Mouse (Mus musculus): ENCODE results near the gene Cuedc2. TPM values are rescaled to one million over a fixed set of nuclear protein-coding genes. Genes with fewer than 3 reads are reported as not detected.

The Cuedc2 gene
- polyA plus RNA-seq, 1 experiment from 2014 or later = 169 TPM

- Histone ChIP-seq H3K4me3 (ENCODE audit: low read depth, low read length) (peak overlapping the region; percentile 60; the same call in 1 of the 2 replicates), H3K27me3 (ENCODE audit: control insufficient read depth, insufficient read depth, low read length) (0 out of 2 replicates have a peak, but pooled peaks cover 4% of the 10 kb centered on the region), H3K36me3 (ENCODE audit: control insufficient read depth, insufficient read depth, low read length) (peaks cover 18% of the 10 kb centered on the region), H3K4me2 (replicated peaks; ENCODE audit: low read depth, low read length) (peak overlapping the region; percentile 33), H3K9me3 (ENCODE audit: control insufficient read depth, low read depth, low read length) (no peaks in the 10 kb centered on the region), H3K9ac (replicated peaks; ENCODE audit: low read depth, low read length) (no peak overlapping the region), H3K4me1 (ENCODE audit: control insufficient read depth, insufficient read depth, low read length) (peaks cover 44% of the 10 kb centered on the region), H3K27ac (ENCODE audit: low read length) (peak overlapping the region; percentile 93)
- no peak for ATAC-seq (ENCODE audit: insufficient number of reproducible peaks, insufficient read depth, low FRiP score, low read depth)
- 25% methylated on average over 14 of the region's 14 CpGs for WGBS
Observed at GRCm38 (mm10) chr19:46314872-46315742, 23.4 kb downstream of the Cuedc2 start.

DNA sequence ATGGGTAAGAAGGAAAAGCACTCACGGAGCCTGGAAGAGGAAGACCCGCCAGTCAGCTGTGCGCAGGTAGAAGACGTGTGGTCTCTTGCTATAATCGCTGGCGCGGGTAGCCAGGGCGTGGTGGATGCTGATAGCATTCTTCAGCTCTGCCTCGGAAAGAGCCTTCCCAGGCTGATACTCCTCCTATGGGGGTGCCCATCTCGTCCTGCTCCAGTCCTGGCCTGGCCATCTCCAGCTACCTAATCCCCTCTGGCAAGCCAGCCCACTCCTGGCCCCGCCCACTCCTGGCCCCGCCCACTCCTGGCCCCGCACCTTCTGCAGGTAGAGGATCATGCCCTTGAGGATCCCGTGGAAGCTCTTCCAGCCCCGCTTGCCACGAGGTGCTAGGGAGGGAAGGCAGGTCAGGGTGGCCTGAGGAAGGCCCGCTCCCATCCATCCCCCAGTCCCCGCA lies 24.3 kb downstream of the Cuedc2 start:
- H3K4me3 ChIP-seq (ENCODE audit: low read depth, low read length) = no peak overlapping the region
- H3K4me2 ChIP-seq (replicated peaks; ENCODE audit: low read depth, low read length) = peak overlapping the region; percentile 33; the same call in 1 of the 2 replicates
- 0 out of 2 replicates have a peak, but pooled peaks cover 4% of the 10 kb centered on the region for H3K27me3 ChIP-seq (ENCODE audit: control insufficient read depth, insufficient read depth, low read length)
- peaks cover 41% of the 10 kb centered on the region for H3K4me1 ChIP-seq (ENCODE audit: control insufficient read depth, insufficient read depth, low read length)
- H3K9ac ChIP-seq (replicated peaks; ENCODE audit: low read depth, low read length) = no peak overlapping the region
- peak overlapping the region; percentile 93; the same call in 1 of the 2 replicates for H3K27ac ChIP-seq (ENCODE audit: low read length)
- H3K9me3 ChIP-seq (ENCODE audit: control insufficient read depth, low read depth, low read length) = no peaks in the 10 kb centered on the region
- peaks cover 24% of the 10 kb centered on the region for H3K36me3 ChIP-seq (ENCODE audit: control insufficient read depth, insufficient read depth, low read length)
- ATAC-seq (ENCODE audit: insufficient number of reproducible peaks, insufficient read depth, low FRiP score, low read depth) = no peak
- 17% methylated on average over 18 of the region's 18 CpGs for WGBS

DNA sequence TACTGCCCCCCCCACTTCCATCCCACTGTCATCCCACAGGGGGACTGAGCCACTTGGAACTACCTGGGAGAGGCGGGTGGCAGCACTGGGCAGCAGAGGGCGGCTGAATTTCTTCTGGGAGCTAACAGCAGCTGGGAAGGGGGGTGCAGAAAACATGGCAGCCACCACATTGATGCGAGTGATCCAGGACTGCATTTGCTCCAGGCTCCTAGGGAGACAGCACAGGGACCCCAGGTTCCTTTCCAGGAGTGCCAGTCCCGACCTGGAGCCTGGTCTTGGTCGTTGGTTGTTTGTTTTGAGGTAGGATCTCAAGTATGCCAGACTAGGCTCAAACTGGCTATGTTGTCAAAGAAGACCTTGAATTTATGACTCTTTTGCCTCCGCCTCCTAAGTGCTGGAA lies 24.9 kb downstream of the Cuedc2 start:
- H3K9ac ChIP-seq (replicated peaks; ENCODE audit: low read depth, low read length) = no peak overlapping the region
- H3K27ac ChIP-seq (ENCODE audit: low read length) = no peak overlapping the region
- H3K4me3 ChIP-seq (ENCODE audit: low read depth, low read length) = no peak overlapping the region
- ATAC-seq (ENCODE audit: insufficient number of reproducible peaks, insufficient read depth, low FRiP score, low read depth) = no peak
- H3K36me3 ChIP-seq (ENCODE audit: control insufficient read depth, insufficient read depth, low read length) = peaks cover 24% of the 10 kb centered on the region
- no peaks in the 10 kb centered on the region for H3K9me3 ChIP-seq (ENCODE audit: control insufficient read depth, low read depth, low read length)
- WGBS = 70% methylated on average over 6 of the region's 6 CpGs
- H3K4me1 ChIP-seq (ENCODE audit: control insufficient read depth, insufficient read depth, low read length) = peaks cover 42% of the 10 kb centered on the region
- H3K4me2 ChIP-seq (replicated peaks; ENCODE audit: low read depth, low read length) = no peak overlapping the region
- H3K27me3 ChIP-seq (ENCODE audit: control insufficient read depth, insufficient read depth, low read length) = 0 out of 2 replicates have a peak, but pooled peaks cover 4% of the 10 kb centered on the region

- H3K36me3 ChIP-seq (ENCODE audit: control insufficient read depth, insufficient read depth, low read length) = peaks cover 27% of the 10 kb centered on the region
- H3K4me3 ChIP-seq (ENCODE audit: low read depth, low read length) = no peak overlapping the region
- H3K27me3 ChIP-seq (ENCODE audit: control insufficient read depth, insufficient read depth, low read length) = 0 out of 2 replicates have a peak, but pooled peaks cover under 1% of the 10 kb centered on the region
- H3K9ac ChIP-seq (replicated peaks; ENCODE audit: low read depth, low read length) = no peak overlapping the region
- 88% methylated on average over 9 of the region's 9 CpGs for WGBS
- no peak for ATAC-seq (ENCODE audit: insufficient number of reproducible peaks, insufficient read depth, low FRiP score, low read depth)
- no peaks in the 10 kb centered on the region for H3K9me3 ChIP-seq (ENCODE audit: control insufficient read depth, low read depth, low read length)
- H3K27ac ChIP-seq (ENCODE audit: low read length) = no peak overlapping the region
- peaks cover 40% of the 10 kb centered on the region for H3K4me1 ChIP-seq (ENCODE audit: control insufficient read depth, insufficient read depth, low read length)
- no peak overlapping the region for H3K4me2 ChIP-seq (replicated peaks; ENCODE audit: low read depth, low read length)
Observed at GRCm38 (mm10) chr19:46313116-46313515, 25.4 kb downstream of the Cuedc2 start.

DNA sequence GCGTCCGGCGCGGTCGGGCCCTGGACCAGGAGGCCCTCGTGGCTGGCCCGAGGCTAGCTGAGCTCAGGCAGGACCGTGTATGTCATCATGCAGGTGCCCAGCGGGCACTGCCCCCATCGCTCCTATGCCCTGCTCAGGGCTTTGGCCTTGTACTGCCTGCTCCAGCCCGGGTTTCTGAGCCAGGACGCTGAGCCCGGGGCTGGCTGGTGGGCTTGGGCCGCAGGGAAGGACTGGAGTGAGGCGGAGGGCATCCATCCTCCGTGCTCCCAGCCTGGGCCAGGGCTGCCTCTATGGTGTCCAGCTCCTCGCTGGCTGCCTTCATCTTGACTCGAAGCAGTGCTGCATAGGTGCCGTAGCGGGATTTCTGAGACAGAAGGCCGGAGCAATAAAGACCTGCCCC lies 25.9 kb downstream of the Cuedc2 start:
- ATAC-seq (ENCODE audit: insufficient number of reproducible peaks, insufficient read depth, low FRiP score, low read depth) = no peak
- no peak overlapping the region for H3K27ac ChIP-seq (ENCODE audit: low read length)
- no peaks in the 10 kb centered on the region for H3K27me3 ChIP-seq (ENCODE audit: control insufficient read depth, insufficient read depth, low read length)
- no peak overlapping the region for H3K4me2 ChIP-seq (replicated peaks; ENCODE audit: low read depth, low read length)
- no peak overlapping the region for H3K9ac ChIP-seq (replicated peaks; ENCODE audit: low read depth, low read length)
- 93% methylated on average over 21 of the region's 21 CpGs for WGBS
- peaks cover 31% of the 10 kb centered on the region for H3K36me3 ChIP-seq (ENCODE audit: control insufficient read depth, insufficient read depth, low read length)
- H3K4me1 ChIP-seq (ENCODE audit: control insufficient read depth, insufficient read depth, low read length) = peaks cover 40% of the 10 kb centered on the region
- H3K9me3 ChIP-seq (ENCODE audit: control insufficient read depth, low read depth, low read length) = no peaks in the 10 kb centered on the region
- H3K4me3 ChIP-seq (ENCODE audit: low read depth, low read length) = no peak overlapping the region

- no peaks in the 10 kb centered on the region for H3K9me3 ChIP-seq (ENCODE audit: control insufficient read depth, low read depth, low read length)
- WGBS = 81% methylated on average over 9 of the region's 9 CpGs
- H3K4me3 ChIP-seq (ENCODE audit: low read depth, low read length) = no peak overlapping the region
- no peak overlapping the region for H3K9ac ChIP-seq (replicated peaks; ENCODE audit: low read depth, low read length)
- peaks cover 32% of the 10 kb centered on the region for H3K4me1 ChIP-seq (ENCODE audit: control insufficient read depth, insufficient read depth, low read length)
- no peak for ATAC-seq (ENCODE audit: insufficient number of reproducible peaks, insufficient read depth, low FRiP score, low read depth)
- H3K36me3 ChIP-seq (ENCODE audit: control insufficient read depth, insufficient read depth, low read length) = peaks cover 36% of the 10 kb centered on the region
- H3K27me3 ChIP-seq (ENCODE audit: control insufficient read depth, insufficient read depth, low read length) = no peaks in the 10 kb centered on the region
- H3K27ac ChIP-seq (ENCODE audit: low read length) = no peak overlapping the region
- H3K4me2 ChIP-seq (replicated peaks; ENCODE audit: low read depth, low read length) = no peak overlapping the region
Observed at GRCm38 (mm10) chr19:46311341-46311740, 27.2 kb downstream of the Cuedc2 start.

- H3K36me3 ChIP-seq (ENCODE audit: control insufficient read depth, insufficient read depth, low read length) = peaks cover 36% of the 10 kb centered on the region
- no peaks in the 10 kb centered on the region for H3K27me3 ChIP-seq (ENCODE audit: control insufficient read depth, insufficient read depth, low read length)
- WGBS = 92% methylated on average over 12 of the region's 12 CpGs
- no peak overlapping the region for H3K27ac ChIP-seq (ENCODE audit: low read length)
- H3K4me3 ChIP-seq (ENCODE audit: low read depth, low read length) = no peak overlapping the region
- no peak overlapping the region for H3K9ac ChIP-seq (replicated peaks; ENCODE audit: low read depth, low read length)
- H3K4me1 ChIP-seq (ENCODE audit: control insufficient read depth, insufficient read depth, low read length) = peaks cover 28% of the 10 kb centered on the region
- no peak overlapping the region for H3K4me2 ChIP-seq (replicated peaks; ENCODE audit: low read depth, low read length)
- no peaks in the 10 kb centered on the region for H3K9me3 ChIP-seq (ENCODE audit: control insufficient read depth, low read depth, low read length)
- ATAC-seq (ENCODE audit: insufficient number of reproducible peaks, insufficient read depth, low FRiP score, low read depth) = no peak
Observed at GRCm38 (mm10) chr19:46310312-46310865, 28.1 kb downstream of the Cuedc2 start.

GRCm38 (mm10) chr19:46309651-46310305 lies 28.7 kb downstream of the Cuedc2 start:
- ATAC-seq (ENCODE audit: insufficient number of reproducible peaks, insufficient read depth, low FRiP score, low read depth) = no peak
- peaks cover 23% of the 10 kb centered on the region; the same call in 1 of the 2 replicates for H3K4me1 ChIP-seq (ENCODE audit: control insufficient read depth, insufficient read depth, low read length)
- no peaks in the 10 kb centered on the region for H3K9me3 ChIP-seq (ENCODE audit: control insufficient read depth, low read depth, low read length)
- no peak overlapping the region for H3K9ac ChIP-seq (replicated peaks; ENCODE audit: low read depth, low read length)
- WGBS = 73% methylated on average over 21 of the region's 21 CpGs
- H3K27ac ChIP-seq (ENCODE audit: low read length) = no peak overlapping the region
- H3K36me3 ChIP-seq (ENCODE audit: control insufficient read depth, insufficient read depth, low read length) = peaks cover 36% of the 10 kb centered on the region
- H3K4me3 ChIP-seq (ENCODE audit: low read depth, low read length) = no peak overlapping the region
- no peak overlapping the region for H3K4me2 ChIP-seq (replicated peaks; ENCODE audit: low read depth, low read length)
- no peaks in the 10 kb centered on the region for H3K27me3 ChIP-seq (ENCODE audit: control insufficient read depth, insufficient read depth, low read length)
